Mouse (Mus musculus) pancreas, adult 10 weeks (tissue): Measurements from ENCODE around the gene Tm7sf3. TPM values are rescaled to one million over a fixed set of nuclear protein-coding genes. Genes with fewer than 3 reads are reported as not detected.

ENCODE experiments used
- polyA plus RNA-seq: library from polyadenylated mRNA; stranded (reverse); fragments of 350-450 nt; fragmentation: Illumina TruSeq; extraction: RNeasy Lipid Tissue Mini Kit (QIAGEN cat#74804); gene quantifications from one replicate; pipeline ENCODE4 v1.2.3, GENCODE M21; 2015; ENCODE audit warnings: low read depth, low replicate concordance; ENCODE audit not compliant: insufficient read depth

Gene Tm7sf3
- polyA plus RNA-seq, result 5.2 TPM

DNA sequence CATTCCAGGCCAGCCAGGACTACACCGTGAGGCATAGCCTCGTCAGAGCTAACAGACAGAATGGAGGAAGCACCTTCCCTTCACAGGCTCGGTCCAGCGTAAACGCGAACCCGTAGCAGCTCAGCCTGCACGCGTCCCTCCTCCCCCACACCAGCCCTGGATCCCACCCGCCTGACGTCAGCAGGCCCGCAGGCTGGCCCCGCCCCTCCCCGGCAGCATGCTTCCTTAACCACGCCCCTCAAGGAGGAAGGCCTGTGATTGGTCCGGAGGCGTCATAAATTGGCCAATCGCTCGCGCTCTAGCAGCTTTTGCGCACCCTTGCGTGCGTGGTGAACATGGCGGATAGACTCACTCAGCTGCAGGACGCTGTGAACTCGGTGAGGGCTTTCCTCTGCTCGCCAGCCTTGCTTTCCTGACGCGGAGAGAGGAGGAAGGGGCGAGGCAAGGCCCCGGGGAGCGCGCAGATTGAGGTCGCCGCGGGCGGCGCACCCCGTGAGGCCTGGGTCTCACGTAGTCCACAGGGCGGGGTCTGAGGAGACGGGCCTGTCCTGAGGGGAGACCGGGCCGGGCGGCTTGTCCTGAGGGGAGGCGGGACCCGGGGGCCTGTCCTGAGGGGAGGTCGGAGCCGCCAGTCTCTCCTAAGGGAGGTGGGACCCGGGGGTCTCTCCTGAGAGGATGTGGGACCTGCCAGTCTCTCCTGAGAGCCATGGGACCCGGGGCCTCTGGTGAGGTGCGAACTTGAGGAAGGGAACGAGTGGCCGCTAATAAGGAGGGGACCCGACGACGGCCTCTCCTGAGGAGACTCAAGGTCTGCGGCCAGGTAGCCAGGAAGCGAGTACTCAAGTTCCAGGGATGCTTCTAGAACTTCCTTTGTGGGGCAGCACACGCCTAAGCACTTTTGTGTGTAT lies at the start of gene Tm7sf3, which contains the start of gene Med21:
Gene Tm7sf3, minus strand, starts transcription at position 549 of the 908 bp plus-strand sequence.
Gene Med21, plus strand, starts transcription at position 272 of the 908 bp plus-strand sequence.

DNA sequence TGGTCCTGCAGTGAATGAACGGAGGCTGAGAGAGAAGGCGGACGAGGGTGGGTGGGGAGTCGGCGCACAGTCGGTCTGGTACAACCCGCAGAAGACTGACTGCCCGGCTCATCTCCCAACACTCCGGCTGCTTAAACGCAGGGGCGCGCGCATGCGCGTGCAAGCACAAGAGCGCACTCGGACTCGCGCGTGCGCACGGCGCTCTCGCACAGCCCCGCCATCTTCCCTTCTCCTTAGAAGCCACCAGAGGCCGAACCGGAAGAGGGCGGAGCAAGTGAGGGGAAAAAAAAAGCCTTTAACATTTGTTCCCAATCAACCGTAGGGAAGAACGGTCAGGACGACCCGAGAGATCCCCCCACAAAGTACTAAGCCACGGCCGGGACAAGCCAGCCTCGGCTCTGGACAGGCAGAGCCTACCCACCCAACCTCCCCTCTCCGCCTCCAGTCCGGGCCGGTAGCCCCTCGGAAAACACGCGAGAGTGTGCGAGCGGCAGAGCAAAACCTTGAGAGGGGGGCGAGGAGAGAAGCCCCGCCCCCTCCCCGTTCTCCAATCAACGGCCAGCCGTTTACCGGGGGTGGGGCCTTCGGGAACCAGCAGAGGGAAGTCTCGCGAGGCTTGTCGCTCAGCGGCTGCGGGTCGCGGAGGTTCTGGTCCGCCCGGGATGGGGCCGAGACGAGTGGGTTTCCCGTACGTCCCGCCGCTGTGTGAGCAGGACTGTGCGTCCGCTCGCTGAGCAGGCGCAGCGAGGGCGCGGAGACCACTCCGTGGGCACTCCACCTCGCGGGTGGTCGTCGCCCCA lies 65.1 kb downstream of the Tm7sf3 start, which contains the start of gene Ints13:
Gene Ints13, minus strand, starts transcription at position 526 of the 800 bp plus-strand sequence.

GRCm38 (mm10) chr6:146576903-146577302 lies 65.7 kb downstream of the Tm7sf3 start, which contains the start of gene Fgfr1op2:
Gene Fgfr1op2, plus strand, starts transcription at chr6:146577203.

Other genes with a start within 250 kb of the Tm7sf3 start
- 5.2 TPM for gene Itpr2, start 140.6 kb downstream of the Tm7sf3 start, polyA plus RNA-seq
- 23.1 TPM for gene Fgfr1op2, start 65.6 kb downstream of the Tm7sf3 start, polyA plus RNA-seq
- gene Ints13, start 65.0 kb downstream of the Tm7sf3 start, polyA plus RNA-seq, result 9.0 TPM
- gene Med21, start 277 bp downstream of the Tm7sf3 start, polyA plus RNA-seq, result 14.3 TPM
- gene Stk38l, start 82.2 kb upstream of the Tm7sf3 start, polyA plus RNA-seq, result 2.5 TPM
- gene Arntl2, start 153.2 kb upstream of the Tm7sf3 start, polyA plus RNA-seq, result 6.5 TPM
- gene Smco2, start 207.3 kb upstream of the Tm7sf3 start, polyA plus RNA-seq, result not detected
- 13.8 TPM for gene Ppfibp1, start 245.7 kb upstream of the Tm7sf3 start, polyA plus RNA-seq